Mouse (Mus musculus): ENCODE measurements around the gene Tomm7. TPM values are rescaled to one million over a fixed set of nuclear protein-coding genes. Genes with fewer than 3 reads are reported as not detected.
"Not testable (repeated sequence)": the region's sequence is repeated elsewhere in the genome, so short reads cannot be mapped to it uniquely, and the experiment has no call there.

Tomm7 gene
- polyA plus RNA-seq, 1 experiment from 2014 or later = 103 TPM

DNA sequence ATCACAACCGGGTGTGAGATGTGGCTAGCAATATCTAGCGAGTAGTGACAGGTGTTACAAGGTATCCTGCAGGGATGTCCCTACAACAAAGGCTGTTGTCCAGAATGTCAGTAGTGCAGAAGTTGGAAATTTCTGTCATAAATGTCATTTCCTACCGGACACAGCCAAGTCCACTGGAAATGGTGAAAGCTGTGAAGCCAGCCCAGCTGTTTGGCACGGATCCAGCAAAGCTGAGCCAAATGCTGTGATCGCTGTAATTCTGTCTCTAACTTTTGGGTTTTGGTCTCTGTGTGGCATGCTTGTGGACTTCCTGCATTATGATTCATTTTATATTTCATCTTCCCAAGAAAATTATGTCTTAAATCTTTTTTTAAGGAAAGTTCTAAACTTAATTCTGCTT, 18.3 kb upstream of the Tomm7 start:
- no peaks in the 10 kb centered on the region for H3K9me3 ChIP-seq
- H3K36me3 ChIP-seq = peaks cover 21% of the 10 kb centered on the region; the same call in 1 of the 2 replicates
- H3K4me1 ChIP-seq = peaks cover 20% of the 10 kb centered on the region
- WGBS = 35% methylated on average over 5 of the region's 5 CpGs
- H3K27me3 ChIP-seq = no peaks in the 10 kb centered on the region
- H3K4me2 ChIP-seq = no peak overlapping the region
- H3K4me3 ChIP-seq = no peak overlapping the region
- ATAC-seq (ENCODE audit: insufficient number of reproducible peaks, low FRiP score, low TSS enrichment, low read depth) = no peak
- H3K27ac ChIP-seq = 0 out of 2 replicates have a peak overlapping the region, but pooled peaks have one; percentile 1
- no peak overlapping the region for H3K9ac ChIP-seq

DNA sequence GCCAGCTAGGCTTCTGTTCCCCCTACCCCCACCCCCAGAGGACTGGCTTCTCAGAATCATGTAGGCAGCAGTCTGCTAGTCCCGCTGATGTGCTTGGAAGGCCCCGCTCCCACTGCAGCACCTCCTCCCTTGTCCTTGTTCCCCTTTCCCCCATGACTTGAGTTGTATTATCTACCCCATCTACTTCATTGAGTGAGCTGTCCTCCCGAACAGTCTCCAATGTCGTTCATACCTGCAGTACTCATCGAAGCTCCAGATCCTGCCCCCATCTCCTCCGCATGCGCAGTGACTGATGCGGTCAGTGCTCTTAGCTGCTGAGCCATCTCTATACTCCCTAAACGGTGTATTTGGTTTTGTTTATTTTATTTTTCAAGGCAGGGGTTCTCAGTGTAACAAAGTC, 17.8 kb upstream of the Tomm7 start:
- no peaks in the 10 kb centered on the region for H3K27me3 ChIP-seq
- H3K4me1 ChIP-seq = peaks cover 20% of the 10 kb centered on the region
- no peak overlapping the region for H3K4me2 ChIP-seq
- no peak overlapping the region for H3K9ac ChIP-seq
- no peak overlapping the region for H3K27ac ChIP-seq
- H3K36me3 ChIP-seq = peaks cover 26% of the 10 kb centered on the region
- no peaks in the 10 kb centered on the region for H3K9me3 ChIP-seq
- 89% methylated on average over 9 of the region's 9 CpGs for WGBS
- no peak for ATAC-seq (ENCODE audit: insufficient number of reproducible peaks, low FRiP score, low TSS enrichment, low read depth)
- H3K4me3 ChIP-seq = no peak overlapping the region

DNA sequence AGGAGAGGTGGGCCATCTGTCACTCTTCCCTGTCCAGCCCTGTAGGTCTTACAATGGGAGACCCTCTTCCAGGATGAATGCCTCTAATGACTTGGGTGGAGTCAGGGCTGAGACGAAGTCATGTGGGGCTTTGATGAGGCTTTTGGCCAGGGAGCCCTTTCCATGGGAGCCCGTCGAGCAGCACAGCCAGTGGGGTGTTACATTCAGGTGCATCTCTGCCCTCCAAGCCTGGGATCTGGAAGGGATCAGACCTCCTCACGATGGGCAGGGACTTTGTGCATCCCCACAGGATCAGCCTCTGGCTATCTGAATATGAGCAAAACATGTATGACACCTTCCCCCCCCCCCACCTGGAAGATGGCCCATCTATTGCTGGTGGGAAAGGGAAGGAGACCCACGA, 15.9 kb upstream of the Tomm7 start:
- H3K36me3 ChIP-seq = peaks cover 43% of the 10 kb centered on the region
- no peak for ATAC-seq (ENCODE audit: insufficient number of reproducible peaks, low FRiP score, low TSS enrichment, low read depth)

DNA sequence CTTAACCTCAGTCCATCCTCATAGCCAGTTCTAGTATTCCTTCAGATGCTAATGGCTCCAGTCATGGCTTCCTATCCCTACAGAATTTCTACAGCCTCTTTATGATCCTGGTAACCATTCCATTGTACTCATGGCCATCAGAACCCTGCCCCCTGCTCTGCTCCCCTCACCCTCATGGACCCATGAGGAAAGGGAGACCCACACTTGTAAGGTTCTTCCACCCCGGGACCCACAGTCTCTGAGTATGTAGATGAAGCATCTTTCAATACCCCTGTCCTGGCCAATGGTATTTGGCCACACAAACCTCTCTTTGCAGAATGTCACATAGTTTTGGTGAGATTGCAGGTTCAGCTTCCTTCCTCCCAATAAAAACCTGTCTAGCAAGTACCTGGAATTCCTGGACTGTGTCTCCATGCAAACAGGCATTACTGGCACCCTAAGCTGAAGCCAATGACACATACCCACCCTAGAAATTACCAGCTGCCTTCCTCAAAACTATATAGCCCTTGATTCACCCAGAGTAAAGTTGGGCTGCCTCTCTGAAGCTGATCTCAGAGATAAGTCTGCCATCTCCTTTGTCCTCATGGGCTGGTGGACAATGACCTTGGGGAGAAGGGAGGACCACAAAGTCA, 15.2 kb upstream of the Tomm7 start:
- Histone ChIP-seq H3K36me3 (peaks cover 50% of the 10 kb centered on the region), H3K4me3 (no peak overlapping the region), H3K9ac (no peak overlapping the region), H3K9me3 (no peaks in the 10 kb centered on the region), H3K27me3 (no peaks in the 10 kb centered on the region), H3K4me2 (no peak overlapping the region), H3K27ac (no peak overlapping the region), H3K4me1 (peaks cover 14% of the 10 kb centered on the region)
- 94% methylated on average over 1 of the region's 1 CpGs for WGBS
- ATAC-seq (ENCODE audit: insufficient number of reproducible peaks, low FRiP score, low TSS enrichment, low read depth) = no peak

More for the DNA sequence above, 15.9 kb upstream of the Tomm7 start:
- no peaks in the 10 kb centered on the region for H3K27me3 ChIP-seq
- no peak overlapping the region for H3K4me3 ChIP-seq
- no peak overlapping the region for H3K9ac ChIP-seq
- H3K9me3 ChIP-seq = no peaks in the 10 kb centered on the region
- 71% methylated on average over 5 of the region's 5 CpGs for WGBS
- H3K4me2 ChIP-seq = no peak overlapping the region
- H3K27ac ChIP-seq = no peak overlapping the region
- H3K4me1 ChIP-seq = peaks cover 20% of the 10 kb centered on the region

DNA sequence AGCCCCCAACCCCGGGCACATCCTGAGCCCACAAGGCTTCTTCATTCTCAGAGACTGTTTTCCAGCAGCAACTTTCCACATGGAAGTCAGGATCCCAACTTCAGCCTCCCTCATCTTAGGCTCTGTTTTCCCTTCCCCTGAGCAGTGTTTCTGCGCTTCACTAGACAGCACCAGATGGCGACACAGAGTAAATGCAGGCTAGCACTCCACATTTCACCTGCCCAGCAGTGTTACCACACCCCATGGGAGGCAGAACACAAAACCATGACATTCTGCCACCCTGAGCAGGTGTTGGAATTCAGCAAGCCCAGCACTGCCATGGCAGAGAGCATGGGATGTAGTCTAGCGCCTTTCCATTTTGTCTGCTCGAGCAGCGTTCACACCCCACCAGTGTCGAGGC, 14.7 kb upstream of the Tomm7 start:
- peaks cover 8% of the 10 kb centered on the region for H3K4me1 ChIP-seq
- ATAC-seq (ENCODE audit: insufficient number of reproducible peaks, low FRiP score, low TSS enrichment, low read depth) = no peak
- H3K27ac ChIP-seq = no peak overlapping the region
- no peaks in the 10 kb centered on the region for H3K27me3 ChIP-seq
- peaks cover 55% of the 10 kb centered on the region for H3K36me3 ChIP-seq
- no peak overlapping the region for H3K9ac ChIP-seq
- H3K9me3 ChIP-seq = no peaks in the 10 kb centered on the region
- no peak overlapping the region for H3K4me3 ChIP-seq
- H3K4me2 ChIP-seq = no peak overlapping the region
- 80% methylated on average over 7 of the region's 7 CpGs for WGBS

DNA sequence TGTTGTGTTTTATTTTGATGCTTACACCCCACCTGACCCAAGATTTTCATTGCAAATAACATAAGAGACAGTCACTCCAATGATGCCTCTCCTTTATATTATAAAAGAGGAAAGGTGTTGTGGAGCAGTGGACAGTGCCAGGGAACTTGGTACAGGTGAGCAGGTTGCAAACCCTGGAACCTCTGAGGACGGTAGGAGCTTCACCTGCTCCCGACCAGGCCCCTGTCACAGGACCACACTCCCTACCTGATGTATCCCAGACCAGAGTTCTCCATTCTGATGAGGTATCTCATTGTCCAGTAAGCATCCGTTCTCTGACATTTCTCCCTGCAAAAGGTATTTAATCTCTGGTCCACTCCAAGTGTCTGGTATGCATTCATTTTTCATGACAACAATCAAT, 14.0 kb upstream of the Tomm7 start:
- Histone ChIP-seq H3K27ac (no peak overlapping the region), H3K36me3 (peaks cover 62% of the 10 kb centered on the region), H3K4me1 (peaks cover 5% of the 10 kb centered on the region; the same call in 1 of the 2 replicates), H3K9ac (no peak overlapping the region), H3K9me3 (no peaks in the 10 kb centered on the region), H3K27me3 (no peaks in the 10 kb centered on the region), H3K4me2 (no peak overlapping the region), H3K4me3 (no peak overlapping the region)
- ATAC-seq (ENCODE audit: insufficient number of reproducible peaks, low FRiP score, low TSS enrichment, low read depth) = no peak
- WGBS = 84% methylated on average over 3 of the region's 3 CpGs

DNA sequence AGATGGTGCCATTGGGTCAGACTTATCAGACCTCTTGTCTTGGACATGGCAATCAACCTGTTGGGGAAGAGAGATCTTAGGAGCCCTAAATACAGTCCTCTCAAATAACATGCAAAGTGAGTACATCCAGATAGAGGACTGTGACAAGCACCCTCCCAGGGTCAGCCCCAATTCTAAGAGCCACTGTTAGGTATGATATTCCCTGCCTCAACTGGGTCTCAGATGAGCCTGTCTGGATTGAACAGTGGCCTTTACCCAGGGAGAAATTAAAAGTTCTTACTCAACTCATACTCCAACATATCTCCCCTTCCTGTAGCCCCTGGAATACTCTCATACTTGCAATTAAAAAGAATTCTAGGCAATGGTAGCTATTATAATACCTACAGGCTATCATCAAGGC, 13.2 kb upstream of the Tomm7 start:
- Histone ChIP-seq H3K27me3 (no peaks in the 10 kb centered on the region), H3K27ac (no peak overlapping the region), H3K9me3 (no peaks in the 10 kb centered on the region), H3K36me3 (peaks cover 70% of the 10 kb centered on the region), H3K4me1 (peaks cover 3% of the 10 kb centered on the region; the same call in 1 of the 2 replicates), H3K4me3 (no peak overlapping the region), H3K9ac (no peak overlapping the region), H3K4me2 (no peak overlapping the region)
- ATAC-seq (ENCODE audit: insufficient number of reproducible peaks, low FRiP score, low TSS enrichment, low read depth) = no peak

DNA sequence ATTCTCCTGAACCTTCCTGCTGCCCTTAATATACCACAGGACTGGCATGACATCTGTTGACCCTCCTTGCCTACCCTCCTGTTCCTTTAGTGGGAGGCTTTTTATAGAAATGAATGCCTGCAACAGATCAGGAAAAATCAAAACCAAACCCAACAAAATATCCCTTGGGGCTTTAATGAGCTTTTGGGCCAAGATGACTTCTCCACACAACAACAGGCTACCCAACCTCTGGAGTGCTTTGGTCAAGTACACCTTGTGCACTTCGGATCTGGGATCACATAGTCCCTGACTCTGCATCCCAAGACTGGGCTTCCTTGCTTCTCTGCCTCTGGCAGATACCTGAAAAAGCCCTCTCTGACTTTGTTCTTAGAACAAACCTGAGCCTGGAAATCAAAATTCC, 12.2 kb upstream of the Tomm7 start:
- Histone ChIP-seq H3K36me3 (peaks cover 71% of the 10 kb centered on the region), H3K9me3 (no peaks in the 10 kb centered on the region), H3K9ac (no peak overlapping the region), H3K4me2 (no peak overlapping the region), H3K27ac (no peak overlapping the region), H3K4me1 (peaks cover 6% of the 10 kb centered on the region), H3K27me3 (no peaks in the 10 kb centered on the region), H3K4me3 (no peak overlapping the region)
- no peak for ATAC-seq (ENCODE audit: insufficient number of reproducible peaks, low FRiP score, low TSS enrichment, low read depth)
- 97% methylated on average over 1 of the region's 1 CpGs for WGBS

DNA sequence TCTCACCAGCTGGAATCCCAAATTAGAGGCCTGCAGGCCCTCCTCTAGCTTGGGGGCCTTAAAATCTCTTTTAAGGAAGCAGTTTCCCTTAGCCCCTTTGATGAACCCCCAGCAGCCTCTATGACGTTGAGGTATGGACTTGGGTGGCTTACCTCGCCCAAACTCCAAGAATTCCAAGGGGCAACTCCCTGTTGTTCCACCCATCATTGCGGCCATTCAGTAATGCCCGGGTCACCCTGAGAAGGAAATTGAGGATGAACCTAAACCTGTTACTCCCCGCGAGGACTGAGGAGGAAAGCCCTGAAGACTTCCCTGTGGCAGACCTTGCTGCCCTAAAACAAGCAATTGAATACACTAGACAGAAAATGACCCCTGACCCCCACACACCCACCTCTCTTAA, 11.5 kb upstream of the Tomm7 start:
- no peak for ATAC-seq (ENCODE audit: insufficient number of reproducible peaks, low FRiP score, low TSS enrichment, low read depth)
- WGBS = 91% methylated on average over 6 of the region's 6 CpGs
- peaks cover 71% of the 10 kb centered on the region for H3K36me3 ChIP-seq
- no peak overlapping the region for H3K4me3 ChIP-seq
- no peak overlapping the region for H3K9ac ChIP-seq
- H3K4me1 ChIP-seq = peaks cover 6% of the 10 kb centered on the region
- H3K4me2 ChIP-seq = no peak overlapping the region
- H3K27ac ChIP-seq = no peak overlapping the region
- no peaks in the 10 kb centered on the region for H3K9me3 ChIP-seq
- no peaks in the 10 kb centered on the region for H3K27me3 ChIP-seq

DNA sequence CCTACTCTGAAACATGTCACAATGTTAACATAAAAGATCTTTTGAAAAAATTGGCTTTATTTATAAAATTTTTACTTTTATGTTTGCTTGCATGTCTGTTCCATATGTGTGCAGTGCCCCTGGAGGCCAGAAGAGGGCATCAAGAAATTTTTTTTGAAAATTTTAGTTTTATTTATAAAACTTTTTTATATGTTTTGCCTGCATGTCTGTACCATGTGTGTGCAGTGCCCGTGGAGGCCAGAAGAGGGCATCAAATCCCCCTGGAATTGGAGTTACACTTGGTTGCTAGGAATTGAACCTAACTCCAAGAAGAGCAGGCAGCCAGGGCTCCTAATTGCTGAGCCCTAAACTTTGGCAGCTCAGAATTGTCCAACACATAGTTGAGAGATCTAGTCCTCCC, 9.0 kb upstream of the Tomm7 start:
- not testable (repeated sequence) for H3K4me3 ChIP-seq; H3K9me3 ChIP-seq; H3K4me1 ChIP-seq; H3K27me3 ChIP-seq; H3K9ac ChIP-seq; H3K27ac ChIP-seq; ATAC-seq (ENCODE audit: insufficient number of reproducible peaks, low FRiP score, low TSS enrichment, low read depth); H3K4me2 ChIP-seq
- peaks cover 57% of the 10 kb centered on the region for H3K36me3 ChIP-seq
- WGBS = 83% methylated on average over 1 of the region's 1 CpGs

DNA sequence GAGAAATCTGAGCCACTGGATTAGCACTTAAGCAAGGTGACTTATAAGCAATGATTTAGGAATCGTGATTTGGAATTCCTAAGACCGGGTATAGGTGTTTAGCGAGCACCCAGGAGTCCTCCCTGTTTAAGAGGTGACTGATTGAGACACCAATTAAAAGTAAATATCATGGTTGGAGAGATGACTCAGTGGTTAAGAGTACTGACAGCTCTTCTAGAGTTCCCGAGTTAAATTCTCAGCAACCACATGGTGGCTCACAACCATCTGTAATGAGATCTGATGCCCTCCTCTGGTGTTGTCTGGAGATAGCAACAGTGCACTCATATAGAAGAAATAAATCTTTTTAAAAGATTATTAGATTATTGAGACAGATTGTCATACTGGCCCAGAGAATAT, 7.2 kb upstream of the Tomm7 start:
- H3K27ac ChIP-seq = peak overlapping the region; percentile 85
- H3K9me3 ChIP-seq = not testable (repeated sequence)

DNA sequence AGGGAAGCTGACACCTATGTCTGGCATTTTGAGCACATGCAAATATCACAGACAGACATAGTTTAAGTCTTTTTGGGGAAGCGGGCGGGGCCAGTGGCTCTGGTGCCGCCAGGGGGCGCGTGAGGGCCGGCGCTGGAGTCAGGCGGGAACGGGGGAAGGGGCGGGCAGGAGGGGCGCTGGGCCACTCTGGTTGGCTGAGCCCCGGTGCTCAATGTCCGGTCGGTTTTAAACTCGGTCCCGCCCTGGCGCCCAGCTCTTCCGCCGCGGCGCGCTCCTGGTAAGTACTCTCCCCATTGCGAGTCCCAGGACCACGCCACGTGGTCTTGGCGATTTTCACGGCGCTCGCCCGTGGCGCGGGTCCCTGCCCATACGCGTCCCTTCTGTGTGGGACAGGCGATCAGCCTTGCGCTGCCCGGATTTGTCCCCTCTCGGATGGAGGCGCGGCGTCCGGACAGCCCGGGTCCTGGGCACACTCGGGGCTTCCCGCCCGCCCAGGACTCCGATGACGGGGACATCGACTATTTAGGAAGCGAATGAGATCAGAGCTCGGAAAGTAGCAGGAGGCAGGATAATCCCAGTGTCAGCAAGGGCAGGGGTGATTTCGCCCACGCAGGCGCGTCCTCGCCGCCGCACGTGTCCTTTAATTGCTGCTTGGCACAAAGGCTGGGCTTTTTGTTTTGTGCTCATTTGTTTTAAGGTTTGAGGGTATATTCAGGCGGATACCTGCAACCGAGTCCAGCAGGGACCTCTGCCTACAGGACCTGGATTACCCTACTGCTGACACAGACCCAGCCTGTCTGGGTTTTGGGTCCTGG, 6.6 kb upstream of the Tomm7 start:
- peak overlapping the region; percentile 85 for H3K27ac ChIP-seq
- no peaks in the 10 kb centered on the region for H3K9me3 ChIP-seq
- WGBS = under 1% methylated on average over 61 of the region's 61 CpGs
- H3K9ac ChIP-seq = peak overlapping the region; percentile 79
- peaks cover 6% of the 10 kb centered on the region for H3K4me1 ChIP-seq
- peak overlapping the region; percentile 70 for H3K4me2 ChIP-seq
- no peaks in the 10 kb centered on the region for H3K27me3 ChIP-seq
- peak overlapping the region; percentile 90 for H3K4me3 ChIP-seq
- ATAC-seq (ENCODE audit: insufficient number of reproducible peaks, low FRiP score, low TSS enrichment, low read depth) = peak; percentile 90
- peaks cover 35% of the 10 kb centered on the region for H3K36me3 ChIP-seq

More for the DNA sequence above, 7.2 kb upstream of the Tomm7 start:
- H3K27me3 ChIP-seq; H3K4me1 ChIP-seq; ATAC-seq (ENCODE audit: insufficient number of reproducible peaks, low FRiP score, low TSS enrichment, low read depth): not testable (repeated sequence)
- Histone ChIP-seq H3K36me3 (peaks cover 39% of the 10 kb centered on the region), H3K4me3 (peak overlapping the region; percentile 90), H3K4me2 (peak overlapping the region; percentile 70), H3K9ac (peak overlapping the region; percentile 79)
- WGBS = 3% methylated on average over 4 of the region's 4 CpGs
